Mouse (Mus musculus): ENCODE data around the gene Capn1.
A peak's percentile ranks its signal among the peaks of the same experiment; 100 is the strongest.
"Not testable (repeated sequence)": the region's sequence is repeated elsewhere in the genome, so short reads cannot be mapped to it uniquely, and the experiment has no call there.

Gene Capn1

DNA sequence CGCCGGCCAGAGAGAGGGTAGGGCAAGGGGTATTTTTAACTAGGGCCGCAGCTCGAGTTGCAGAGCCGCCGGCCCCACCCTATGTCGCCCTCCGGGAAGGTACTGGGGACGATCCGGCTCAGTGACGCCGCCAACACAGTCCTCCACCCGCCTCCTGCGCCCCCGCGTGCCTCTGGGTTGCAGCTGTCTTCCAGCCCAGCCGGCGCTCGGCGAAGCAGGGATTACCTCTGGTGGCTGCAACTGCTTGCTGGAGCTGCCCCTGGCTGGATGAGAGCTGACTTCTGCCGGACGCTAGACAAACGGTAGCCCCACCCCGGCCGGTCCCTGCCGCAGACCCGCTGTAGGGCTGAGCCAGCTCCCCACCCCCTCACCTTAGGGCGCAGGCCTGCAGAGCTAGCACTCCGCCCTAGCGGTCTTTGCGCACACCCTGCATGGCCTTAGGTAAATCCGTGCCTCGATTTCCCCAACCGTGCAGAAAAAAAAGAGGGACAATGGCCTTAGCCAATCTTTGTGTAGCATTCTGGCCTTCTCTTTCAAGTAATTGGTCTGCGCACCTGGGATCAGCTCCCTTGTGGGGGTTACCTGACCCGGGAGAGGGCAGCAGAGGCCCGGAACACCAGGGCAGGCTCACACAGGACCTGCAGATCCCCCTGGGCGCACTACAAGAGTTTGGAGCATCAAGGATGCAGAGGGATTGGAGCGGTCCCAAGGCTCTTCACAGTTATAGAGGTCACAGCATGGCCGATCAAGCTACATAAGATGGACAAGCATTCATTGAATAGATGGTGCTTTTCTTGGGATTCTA is at the start of gene Capn1:
Gene Capn1 (minus strand): TSS at position 387 of the 805 bp plus-strand sequence.
- peak; percentile 82 for DNase-seq

DNA sequence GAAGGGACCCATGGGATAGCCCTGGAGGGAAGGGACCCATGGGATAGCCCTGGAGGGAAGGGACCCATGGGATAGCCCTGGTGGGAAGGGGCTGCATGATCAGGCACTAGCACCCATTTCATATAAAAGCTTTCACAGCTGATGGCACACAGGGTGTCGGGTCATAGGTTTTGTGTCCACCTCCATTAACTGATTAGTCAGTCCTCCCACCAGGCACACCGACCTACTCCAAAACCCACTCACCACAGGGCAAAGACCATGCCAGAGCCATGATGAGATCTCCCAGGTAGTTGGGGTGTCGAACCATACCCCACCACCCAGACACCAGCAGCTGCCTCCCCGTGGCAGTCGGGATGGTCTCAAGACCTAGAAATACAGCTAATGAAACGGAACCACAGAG is 47.4 kb upstream of the Capn1 start:
- no peak for DNase-seq

DNA sequence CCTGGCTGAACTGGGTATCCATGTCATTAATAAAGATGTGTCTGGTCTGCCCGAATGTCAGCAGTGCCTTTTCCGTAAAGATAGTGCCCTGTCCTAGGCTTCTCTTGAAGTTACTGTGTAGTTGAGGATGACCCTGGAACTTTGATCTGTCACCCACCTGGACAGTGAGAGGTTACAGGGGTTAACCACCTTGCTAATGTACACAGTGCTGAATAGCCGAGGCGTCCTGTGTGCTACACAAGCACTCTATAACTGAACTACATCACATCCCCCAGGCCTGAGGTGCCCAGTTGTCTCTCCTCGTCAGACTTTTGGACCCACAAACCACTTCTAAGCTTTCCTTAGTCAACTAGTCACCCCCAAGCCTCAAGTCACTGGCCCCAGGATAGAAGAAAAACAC is 46.7 kb upstream of the Capn1 start:
- DNase-seq, result no peak

DNA sequence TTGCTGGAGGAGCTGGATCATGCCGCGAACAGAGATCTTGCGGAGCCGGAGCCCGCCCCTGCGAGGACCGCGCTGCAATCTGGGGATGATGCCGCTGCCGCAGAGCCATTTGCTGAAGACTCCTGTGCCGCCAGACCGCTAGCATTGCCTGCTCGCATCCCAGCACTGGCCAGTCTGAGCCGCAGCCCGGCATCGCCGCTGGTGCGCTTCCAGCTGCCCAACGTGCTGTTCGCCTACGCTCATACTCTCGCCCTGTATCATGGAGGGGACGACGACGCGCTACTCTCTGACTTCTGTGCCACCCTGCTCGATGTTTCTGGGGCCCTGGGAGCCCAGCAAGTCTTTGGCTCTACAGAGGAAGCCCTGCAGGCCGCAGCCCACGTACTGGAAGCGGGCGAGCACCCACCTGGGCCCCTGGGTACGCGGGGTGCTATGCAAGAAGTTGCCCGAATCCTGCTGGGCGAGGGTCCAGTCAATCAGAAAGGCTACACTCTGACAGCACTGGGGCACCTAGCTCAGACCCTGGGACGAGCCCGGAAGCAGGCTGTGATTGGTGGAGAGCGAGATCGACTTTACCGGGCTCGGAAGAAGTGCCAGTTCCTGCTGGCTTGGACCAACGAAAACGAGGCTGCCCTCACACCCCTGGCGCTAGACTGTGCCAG is 46.1 kb upstream of the Capn1 start:
- DNase-seq, result peak; percentile 69

DNA sequence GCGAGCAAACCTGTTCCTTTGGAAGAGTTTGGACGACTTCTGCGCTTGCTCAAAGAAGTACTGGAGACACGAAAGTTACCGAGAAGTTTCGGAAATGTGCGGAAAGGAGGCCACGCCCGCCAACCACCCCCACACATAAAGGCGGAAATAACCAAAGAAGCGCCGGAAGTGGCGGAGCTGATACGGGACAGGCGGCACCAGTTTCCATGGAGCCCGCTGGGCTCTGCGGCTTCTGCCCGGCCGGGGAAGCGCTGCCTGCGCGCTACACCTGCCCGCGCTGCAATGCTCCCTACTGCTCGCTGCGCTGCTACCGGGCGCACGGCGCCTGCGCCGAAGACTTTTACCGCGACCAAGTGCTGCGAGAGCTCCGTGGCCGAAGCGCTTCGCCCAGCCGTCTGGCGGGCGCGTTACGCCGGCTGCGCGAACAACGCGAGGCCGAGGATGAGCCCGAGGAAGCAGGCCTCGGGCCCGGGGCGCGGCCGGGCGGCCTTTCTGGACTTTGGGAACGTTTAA is 45.4 kb upstream of the Capn1 start, which contains the start of gene Znhit2:
Gene Znhit2 (plus strand): TSS at position 172 of the 513 bp plus-strand sequence.
- peak; percentile 93 for DNase-seq

DNA sequence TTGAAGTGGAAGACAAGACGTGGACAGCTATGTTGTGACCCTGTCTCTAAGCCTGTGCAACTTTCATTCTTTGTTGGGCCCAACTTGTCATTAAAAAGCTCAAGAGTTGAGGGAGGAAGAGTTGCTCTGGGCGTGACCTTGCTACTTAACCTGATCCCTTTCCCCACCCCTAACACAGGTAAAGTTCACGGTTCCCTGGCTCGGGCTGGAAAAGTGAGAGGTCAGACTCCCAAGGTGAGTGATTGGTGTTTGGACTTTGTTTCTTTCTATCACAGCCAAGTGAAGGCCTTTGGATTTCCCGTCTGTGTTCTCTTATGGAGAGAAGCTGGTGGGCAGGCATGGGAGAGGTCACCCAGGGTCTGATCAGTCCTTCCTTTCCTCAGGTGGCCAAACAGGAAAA is 43.3 kb upstream of the Capn1 start:
- no peak for DNase-seq

DNA sequence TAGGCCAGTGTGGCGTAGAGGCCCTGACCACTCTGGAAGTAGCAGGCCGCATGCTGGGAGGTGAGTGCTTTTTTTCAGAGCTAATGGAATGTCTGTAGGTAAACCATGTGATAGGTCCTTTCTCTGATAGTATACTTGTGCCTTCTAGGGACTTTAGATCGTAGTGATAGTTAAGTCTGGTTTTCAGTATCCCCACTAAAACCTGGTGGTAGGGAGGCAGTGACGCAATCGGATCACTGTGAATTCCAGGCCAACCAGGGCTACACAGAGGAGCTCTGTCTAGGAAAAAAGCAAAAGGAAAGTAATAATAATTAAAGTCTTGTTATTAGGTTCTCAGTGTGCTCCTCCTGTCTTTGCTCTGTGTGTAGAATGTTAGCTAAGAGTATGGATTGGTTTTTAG is 42.8 kb upstream of the Capn1 start:
- no peak for DNase-seq

DNA sequence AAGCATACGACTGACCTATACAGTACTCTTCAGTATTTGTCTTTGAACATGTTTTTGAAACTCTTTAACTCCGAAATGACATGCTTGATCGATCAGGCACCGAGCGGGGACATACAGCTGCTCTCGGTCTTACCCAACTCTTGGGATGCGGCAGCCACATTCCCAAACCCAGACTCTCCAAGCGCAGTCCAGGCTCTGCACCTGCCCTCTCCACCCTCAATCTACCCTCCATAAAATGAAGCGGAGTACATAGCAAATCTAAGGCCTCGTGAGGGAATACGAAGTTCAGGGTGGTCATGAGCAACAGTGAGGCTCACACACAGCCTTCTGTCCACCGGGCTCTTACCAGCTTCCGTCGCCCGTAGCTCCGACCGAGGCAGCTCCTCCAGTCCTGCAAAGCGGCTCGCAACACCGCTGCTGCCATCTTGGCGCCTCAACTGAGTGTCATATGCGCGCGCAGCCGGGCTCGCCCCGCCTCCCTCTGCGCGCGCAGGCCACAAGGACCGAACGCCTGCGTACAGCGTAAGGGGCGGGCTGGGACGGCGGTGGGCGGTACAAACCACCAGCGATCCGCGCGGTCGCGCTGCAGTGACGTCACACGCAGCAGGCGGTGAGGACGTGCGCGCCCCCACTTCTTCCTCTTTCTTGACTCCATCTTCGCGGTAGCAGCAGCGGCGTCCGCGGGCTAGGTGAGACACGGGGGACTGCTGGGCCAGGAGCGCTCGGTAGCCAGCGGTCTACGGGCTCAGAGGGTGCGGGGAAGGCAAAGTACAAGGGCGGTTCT is 41.8 kb upstream of the Capn1 start, which contains the start of the genes Mrpl49 and Fau:
Gene Mrpl49 (minus strand): TSS at position 473 of the 784 bp plus-strand sequence.
Gene Fau (plus strand): TSS at position 532 of the 784 bp plus-strand sequence.
- DNase-seq, result peak; percentile 99

DNA sequence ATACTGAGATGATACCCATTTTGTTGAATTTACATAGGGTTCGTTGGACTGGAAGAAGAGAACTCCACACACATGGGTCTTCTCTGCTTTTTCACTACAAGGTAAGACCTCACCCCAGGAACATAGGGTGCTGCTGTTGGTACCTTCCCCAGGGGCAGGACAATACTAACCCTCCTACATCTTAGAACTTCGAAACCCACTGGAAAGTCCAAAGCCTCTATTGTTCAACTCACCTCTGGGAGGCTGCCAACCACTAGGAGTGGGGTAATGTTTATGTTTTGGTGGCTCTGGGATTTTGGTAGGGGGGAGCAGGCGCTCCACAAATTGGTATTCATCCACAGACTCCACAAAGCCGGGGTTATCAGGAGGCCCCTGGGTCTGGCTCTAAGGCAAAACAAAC is 41.0 kb upstream of the Capn1 start:
- DNase-seq, result no peak

DNA sequence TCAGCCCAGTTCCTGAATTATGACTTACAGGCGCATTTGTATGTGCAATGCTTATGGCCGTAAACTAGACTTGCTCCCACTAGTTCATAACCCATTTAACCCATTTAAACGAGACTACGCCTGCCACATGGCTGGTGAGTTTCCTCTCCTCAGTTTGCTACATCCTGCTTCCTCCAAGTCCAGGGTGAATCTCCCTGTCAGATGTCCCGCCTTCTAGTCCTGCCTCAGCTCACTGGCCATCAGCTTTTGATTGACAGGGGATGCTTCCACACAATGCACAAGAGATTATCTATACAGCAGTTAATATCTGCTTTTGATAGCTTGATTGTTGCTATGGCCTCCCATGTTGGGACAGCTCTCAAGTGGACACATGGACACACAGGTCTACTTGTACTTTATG is 38.6 kb upstream of the Capn1 start:
- no peak for DNase-seq

DNA sequence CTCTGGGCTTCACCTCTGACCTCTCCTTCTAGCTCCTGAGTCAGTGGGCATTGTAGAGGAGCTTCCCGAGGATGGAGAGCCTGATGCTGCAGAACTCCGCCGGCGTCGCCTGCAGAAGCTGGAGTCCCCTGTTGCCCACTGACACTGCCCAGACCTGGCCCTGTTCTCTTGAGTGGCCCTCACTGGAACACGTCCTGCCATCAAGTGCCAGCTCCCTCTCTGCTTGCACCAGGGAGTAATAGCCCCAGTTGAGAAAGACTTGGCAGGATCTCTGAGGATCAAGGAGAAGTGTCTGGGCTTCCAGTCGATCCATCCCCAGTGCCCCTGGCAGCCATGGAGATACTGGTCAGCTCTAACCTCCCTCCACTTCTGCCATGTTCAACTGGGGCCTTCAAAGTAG is 36.8 kb upstream of the Capn1 start:
- DNase-seq, result no peak

DNA sequence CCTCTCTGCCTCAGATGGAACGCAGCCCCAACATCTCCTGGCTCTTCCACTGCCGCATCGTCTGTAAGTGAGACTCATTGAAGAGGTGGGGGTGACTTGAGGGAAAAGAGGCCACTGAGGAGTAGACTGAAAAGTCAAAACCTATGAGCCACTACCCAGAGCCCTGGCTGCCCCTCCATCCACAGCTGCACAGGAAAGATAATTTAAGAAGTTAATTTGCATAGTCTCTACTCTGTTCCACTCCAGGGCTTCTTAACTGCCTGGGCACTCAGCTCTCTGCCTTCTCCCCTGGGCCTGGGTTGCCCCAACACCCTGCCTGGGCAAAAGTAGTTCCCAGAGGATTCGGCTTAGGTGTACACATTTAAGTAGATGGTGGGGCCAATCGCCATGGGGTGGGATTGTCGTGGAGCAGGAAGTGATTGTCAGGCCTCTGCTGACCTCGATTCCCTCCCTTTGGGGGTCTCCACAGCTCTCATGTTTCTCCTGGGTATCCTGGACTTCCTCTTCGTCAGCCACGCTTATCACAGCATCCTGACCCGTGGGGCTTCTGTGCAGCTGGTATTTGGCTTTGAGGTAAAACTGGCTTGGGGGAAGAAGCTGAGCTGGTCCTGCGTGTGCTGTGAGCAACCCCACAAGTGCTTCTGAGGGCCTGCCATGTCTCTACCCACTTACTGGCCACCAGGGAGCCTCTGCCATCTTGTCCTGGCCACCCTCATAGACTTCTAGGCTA is 33.1 kb upstream of the Capn1 start:
- no peak for DNase-seq

DNA sequence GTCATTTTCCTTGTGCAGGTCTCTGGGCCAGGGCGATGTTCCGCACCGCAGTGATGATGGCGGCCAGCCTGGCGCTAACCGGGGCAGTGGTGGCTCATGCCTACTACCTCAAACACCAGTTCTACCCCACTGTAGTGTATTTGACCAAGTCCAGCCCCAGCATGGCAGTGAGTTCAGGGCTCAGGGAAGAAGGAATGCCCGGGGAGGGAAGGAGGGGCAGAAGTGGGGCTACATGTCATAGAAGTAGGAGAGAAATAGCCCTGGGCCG is 32.1 kb upstream of the Capn1 start:
- no peak for DNase-seq

DNA sequence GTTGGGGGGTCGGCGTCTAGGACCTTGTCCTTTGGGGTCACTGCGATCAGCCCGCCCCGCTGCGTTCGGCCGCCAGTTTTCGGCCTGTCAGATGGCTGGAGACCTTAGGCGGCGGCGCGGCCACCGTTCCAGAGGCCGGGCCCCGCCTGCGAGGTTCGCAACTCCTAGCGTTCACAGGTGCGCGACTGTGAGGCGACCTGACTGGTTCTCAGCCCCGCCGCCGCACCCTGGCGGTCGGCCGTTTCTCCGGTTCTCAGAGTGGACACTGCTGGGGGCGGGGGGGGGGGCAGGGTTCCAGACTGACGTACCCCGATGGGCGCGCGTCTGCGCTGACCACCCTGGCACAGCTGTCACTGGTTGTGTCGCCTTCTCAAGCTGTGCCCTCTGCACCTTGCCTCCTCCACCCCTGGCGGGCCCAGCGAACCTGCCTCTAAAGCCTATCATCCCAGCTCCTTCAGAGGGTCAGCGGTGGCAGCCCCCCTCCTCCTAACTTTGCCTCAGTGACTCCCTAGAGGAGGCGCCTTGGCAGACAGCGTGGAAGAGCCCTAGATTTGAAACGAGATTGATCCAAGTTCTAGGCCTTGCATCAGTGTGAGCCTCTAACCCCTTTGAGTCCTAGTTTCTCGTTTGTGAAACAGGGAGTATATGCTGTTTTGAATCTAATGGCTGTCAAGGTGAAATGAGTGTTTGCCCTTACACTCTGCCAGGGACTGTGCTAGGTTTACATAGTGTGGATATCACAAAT is 31.6 kb upstream of the Capn1 start:
- DNase-seq, result no peak

DNA sequence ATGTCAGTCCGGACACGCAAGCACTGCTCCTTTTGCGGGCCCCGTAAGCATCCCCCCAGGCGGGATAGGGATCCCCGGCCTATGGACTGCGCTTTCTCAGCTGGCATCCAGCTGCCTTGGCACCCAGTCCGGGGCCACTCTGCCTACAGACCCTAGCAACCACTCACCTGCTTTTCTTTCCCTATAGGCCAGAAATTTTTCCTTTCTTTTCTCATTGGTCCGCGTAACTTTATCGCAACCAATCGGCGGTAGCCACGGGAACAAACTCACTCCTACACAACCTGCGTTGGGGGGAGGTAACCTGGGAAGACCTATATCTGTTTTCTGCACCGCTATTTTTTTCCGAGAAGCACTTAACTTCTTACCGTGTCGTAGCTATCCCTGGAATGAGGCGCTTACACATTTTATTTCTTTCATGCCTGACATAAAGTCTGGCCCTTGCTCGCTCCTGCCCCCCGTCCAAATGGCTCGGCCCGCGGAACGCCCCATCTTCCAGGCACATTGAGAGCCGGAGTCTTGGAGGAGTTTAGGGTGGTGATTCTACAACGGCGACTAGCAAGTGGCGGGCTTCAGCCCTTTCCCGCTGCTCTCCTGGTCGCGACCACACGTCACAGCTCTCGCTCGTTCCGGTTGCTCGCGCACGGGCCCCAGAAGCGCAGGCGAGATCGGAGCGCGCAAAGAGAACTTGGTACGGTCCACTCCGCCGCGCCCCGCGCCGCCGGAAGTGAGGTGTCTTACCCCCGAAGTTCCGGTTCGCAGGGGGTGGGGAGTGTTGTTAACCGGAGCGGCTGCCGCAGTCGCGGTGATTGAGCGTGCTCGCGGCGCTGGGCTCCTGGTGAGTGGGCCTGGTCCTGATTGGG is 30.8 kb upstream of the Capn1 start, which contains the start of gene Syvn1:
Gene Syvn1 (plus strand): TSS at position 283 of the 860 bp plus-strand sequence.
- DNase-seq, result peak; percentile 91

DNA sequence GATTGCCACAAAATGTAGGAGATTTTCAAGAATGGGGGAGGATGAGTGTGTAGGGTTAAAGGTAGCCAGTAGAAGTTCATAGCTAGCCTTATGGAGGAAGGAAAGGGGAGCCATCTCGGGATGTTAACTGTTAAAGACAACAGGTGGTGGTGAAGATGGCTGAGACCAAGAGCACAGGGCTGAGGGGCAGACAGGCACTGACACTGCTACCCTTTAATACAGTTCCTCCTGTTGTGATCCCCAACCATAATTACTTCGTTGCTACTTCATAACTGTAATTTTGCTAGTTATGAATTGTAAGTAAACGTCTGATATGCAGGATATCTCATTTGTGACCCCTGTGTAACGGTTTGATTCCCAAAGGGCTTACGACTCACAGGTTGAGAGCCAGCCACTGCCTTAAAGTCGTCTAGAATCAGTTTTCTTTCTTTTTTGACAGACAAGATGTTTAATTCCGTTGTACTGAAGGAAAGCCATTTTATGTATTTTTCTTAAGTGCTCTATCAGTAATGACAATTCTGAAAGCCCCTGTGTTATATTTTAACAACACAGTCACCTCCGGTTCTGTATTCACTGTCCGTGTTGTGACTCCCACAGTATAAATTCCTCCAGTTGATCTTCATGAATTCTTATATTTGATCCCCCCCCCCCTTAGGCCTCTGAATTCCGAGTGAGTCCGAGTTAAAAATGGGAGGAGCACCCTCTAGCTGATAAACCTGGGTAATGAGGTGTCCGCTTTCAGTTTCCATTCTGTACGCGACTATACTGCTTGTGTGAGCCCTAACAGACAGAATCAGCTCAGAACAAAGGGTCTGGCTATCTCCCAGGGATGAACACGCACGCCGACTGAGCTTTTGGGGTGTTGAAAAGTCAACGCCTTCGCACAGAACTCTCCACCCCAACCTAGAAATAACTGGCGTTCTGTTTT is 29.9 kb upstream of the Capn1 start:
- DNase-seq, result no peak

DNA sequence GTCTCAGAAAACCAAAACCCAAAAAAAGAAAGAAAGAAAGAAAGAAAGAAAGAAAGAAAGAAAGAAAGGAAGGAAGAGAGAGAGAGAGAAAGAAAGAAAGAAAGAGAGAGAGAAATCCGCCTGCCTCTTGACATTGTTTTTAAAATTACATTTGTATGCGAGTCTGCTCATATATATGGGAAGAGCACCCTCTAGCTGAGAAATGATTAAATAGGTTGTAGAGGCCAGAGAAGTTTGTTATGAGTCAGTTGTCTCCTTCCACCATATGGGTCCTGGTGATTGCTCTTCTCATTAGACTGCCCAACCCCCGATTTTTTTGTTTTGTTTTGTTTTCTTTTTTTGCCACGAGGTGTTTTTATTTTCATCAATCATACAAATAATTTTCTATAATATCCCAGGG is 28.4 kb upstream of the Capn1 start:
- not testable (repeated sequence) for DNase-seq

DNA sequence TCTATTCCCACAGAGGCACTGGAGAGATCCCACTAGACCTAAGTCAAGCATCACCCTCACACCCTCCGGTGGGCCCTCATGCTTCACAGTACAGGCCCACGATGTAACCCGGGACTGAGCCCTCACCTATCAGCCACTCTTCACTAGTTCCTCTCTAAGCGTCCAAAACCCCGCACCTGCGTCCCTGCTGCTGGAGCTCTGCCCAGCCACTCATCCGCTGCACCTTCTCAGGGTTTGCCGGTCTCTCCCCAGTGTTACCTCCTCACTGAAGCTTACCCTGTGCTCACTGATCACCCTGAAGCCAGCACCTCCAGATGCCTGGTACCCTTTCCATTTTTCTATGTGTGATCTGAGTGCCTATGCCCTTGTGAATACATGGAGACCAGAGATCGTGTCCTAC is 26.6 kb upstream of the Capn1 start:
- DNase-seq, result no peak

DNA sequence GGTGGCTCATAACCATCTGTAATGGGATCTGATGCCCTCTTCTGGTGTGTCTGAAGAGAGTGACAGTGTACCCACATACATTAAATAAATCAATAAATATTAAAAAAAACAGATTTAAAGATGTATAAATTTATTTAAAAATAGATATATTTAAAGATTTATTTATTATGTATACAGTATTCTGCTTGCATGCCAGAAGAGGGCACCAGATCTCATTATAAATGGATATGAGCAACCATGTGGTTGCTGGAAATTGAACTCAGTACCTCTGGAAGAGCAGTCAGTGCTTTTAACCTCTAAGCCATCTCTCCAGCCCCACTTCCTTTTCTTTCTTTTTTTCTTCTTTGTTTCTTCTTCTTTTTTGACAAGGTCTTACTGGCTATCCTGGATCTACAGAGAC is 24.3 kb upstream of the Capn1 start:
- no peak for DNase-seq

DNA sequence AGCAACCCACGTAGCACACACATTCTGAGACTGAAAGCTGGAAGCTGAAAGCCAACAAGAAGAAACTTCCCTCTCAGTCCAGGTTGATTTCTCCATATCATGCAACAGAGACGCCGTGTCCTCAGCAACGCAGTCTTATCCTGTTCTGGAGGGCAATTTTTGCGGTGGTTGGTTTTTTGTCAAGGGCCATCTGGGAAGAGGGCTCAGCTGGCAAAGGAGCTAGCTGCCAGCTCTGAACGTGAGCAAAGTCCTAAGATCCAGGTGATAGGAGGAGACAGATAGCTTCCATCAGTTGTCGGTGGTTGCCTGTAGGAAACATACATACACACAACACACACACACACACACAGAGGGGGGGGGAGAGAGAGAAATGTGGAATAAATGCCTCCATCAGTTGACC is 22.6 kb upstream of the Capn1 start:
- DNase-seq, result no peak

All from liver (tissue).